Mouse (Mus musculus): ENCODE measurements around the gene Ciao1. TPM values are rescaled to one million over a fixed set of nuclear protein-coding genes. Genes with fewer than 3 reads are reported as not detected.

Gene Ciao1
- 53.9 TPM for polyA plus RNA-seq (2012; fragmentation: generic; extraction: Trizol)

DNA sequence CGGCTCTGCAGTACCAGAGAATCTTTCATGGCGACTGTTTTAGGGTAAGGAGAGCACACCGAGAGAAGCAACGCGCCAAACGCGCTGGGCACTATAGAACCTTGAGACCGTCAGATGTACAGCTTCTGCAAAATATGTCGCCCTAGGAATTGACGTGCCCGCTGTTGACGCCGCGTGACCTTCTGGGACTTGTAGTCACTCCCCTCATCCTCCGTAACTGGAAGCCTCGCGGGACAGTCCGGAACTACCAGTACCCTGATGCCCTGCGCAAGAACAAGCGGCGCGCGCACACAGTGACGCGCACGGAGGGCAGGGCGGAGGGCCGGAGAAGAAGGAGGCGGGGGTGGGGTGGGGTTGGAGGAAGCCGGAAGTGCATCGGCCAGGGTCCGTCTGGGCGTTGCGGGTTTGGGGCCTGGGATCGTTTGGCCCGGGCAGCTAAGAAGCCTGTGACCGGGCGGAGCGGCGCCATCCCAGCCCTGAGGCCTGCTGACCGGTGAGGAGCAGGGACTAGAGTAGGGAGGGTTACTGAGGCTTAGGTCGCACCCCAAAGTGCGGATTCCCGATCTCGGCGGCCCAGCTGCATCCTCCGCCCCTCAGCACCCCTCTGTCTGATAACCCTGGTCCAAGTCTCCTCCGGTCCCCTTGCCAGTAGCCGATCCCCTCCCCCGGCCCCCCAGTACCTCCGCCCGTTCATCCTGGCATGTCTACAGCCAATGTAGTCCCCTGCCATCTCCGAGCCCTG is at the start of gene Ciao1, which contains the start of gene Tmem127:
Ciao1 (minus strand) TSS at position 225 of the 742 bp plus-strand sequence.
Tmem127 (plus strand) TSS at position 317 of the 742 bp plus-strand sequence.
- peak within 1 kb of the TSS; percentile 48 for H3ac ChIP-seq (ENCODE audit: control insufficient read depth, insufficient read length)
- H3K27me3 ChIP-seq (ENCODE audit: control insufficient read depth, insufficient read depth, insufficient read length) = no peaks in the 10 kb centered on the region
- TF ChIP-seq MYOD1 (IDR thresholded peaks at IDR 0.05; ENCODE audit: control insufficient read depth in 1 of 3, insufficient read length in 2 of 3, low read depth in 2 of 3) = peak in 1 of 3 experiments; percentile 6
- no peak for TF ChIP-seq TCF12 (IDR thresholded peaks at IDR 0.05; ENCODE audit: insufficient read depth, poor library complexity, severe bottlenecking)
- no peak for TF ChIP-seq CEBPB (IDR thresholded peaks at IDR 0.05; ENCODE audit: insufficient read depth, poor library complexity, severe bottlenecking)
- peak; percentile 71 for TF ChIP-seq SRF (IDR thresholded peaks at IDR 0.05; ENCODE audit: control insufficient read depth, insufficient read length, low read depth)
- no peak for TF ChIP-seq MAX (IDR thresholded peaks at IDR 0.05; ENCODE audit: low read depth)
- peak in 1 of 3 experiments; percentile 16 for TF ChIP-seq MYOG (IDR thresholded peaks at IDR 0.05; ENCODE audit: control insufficient read depth in 1 of 3, insufficient read depth in 1 of 3, insufficient read length in 2 of 3, low read depth in 2 of 3)
- TF ChIP-seq TCF3 (IDR thresholded peaks at IDR 0.05; ENCODE audit: insufficient read length, low read depth) = no peak
- peak; percentile 77 for TF ChIP-seq POLR2A (IDR thresholded peaks at IDR 0.05; ENCODE audit: insufficient read length, low read depth)
- no peak for TF ChIP-seq REST (IDR thresholded peaks at IDR 0.05; ENCODE audit: insufficient read depth, insufficient read length)
- TF ChIP-seq E2F4 (IDR thresholded peaks at IDR 0.05; ENCODE audit: insufficient read depth) = peak; percentile 50
- TF ChIP-seq POLR2AphosphoS2 (IDR thresholded peaks at IDR 0.05; ENCODE audit: insufficient read length, low read depth) = peak; percentile 85
- TF ChIP-seq USF1 (IDR thresholded peaks at IDR 0.05; ENCODE audit: low read depth) = peak; percentile 75
- peak within 1 kb of the TSS; percentile 97 for H3K4me3 ChIP-seq
- peaks cover 6% of the 10 kb centered on the region for H3K36me3 ChIP-seq (ENCODE audit: control insufficient read depth, insufficient read depth)
- peak within 1 kb of the TSS; percentile 97 for H3K4me2 ChIP-seq (ENCODE audit: low read depth)
- peaks cover 23% of the 10 kb centered on the region for H3K79me2 ChIP-seq (ENCODE audit: control insufficient read depth, insufficient read depth)

DNA sequence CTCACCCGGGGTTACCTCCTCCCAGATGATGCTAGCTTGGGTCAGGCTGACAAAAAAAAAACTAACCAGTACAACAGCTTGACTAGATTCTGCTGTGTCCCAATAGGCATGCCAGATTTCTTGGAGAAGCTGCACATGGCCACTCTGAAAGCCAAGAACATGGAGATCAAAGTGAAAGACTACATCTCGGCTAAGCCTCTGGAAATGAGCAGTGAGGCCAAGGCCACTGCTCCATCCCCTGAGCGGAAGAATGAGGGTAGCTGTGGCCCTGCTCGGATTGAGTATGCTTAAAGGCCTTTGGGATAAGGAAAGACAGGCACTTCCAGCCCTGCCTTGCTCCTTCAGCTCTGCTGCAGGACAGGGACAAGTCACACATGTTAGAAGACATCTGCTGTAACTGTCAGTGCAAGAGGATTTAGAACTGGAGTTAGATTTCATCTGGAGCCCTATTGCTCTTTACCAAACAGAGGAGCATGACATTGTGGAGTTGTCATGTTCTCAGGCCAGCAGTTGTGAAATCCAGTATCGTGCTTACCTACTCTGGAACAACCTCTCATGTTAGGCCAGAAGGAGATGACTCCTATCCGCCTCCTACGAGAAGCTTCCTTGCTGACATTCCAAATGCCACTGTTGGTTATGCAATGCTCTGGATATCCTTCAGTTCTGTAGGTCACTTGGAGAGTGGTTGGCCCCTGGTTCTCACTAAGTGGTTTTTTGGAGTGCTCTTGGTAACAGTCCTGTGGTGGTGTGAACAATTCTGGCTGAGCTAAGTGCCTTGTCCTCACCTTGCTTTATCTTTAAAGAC is 49.6 kb upstream of the Ciao1 start:
- TF ChIP-seq POLR2AphosphoS2 (IDR thresholded peaks at IDR 0.05; ENCODE audit: insufficient read length, low read depth) = no peak
- TF ChIP-seq E2F4 (IDR thresholded peaks at IDR 0.05; ENCODE audit: insufficient read depth) = no peak
- no peak for TF ChIP-seq MAX (IDR thresholded peaks at IDR 0.05; ENCODE audit: low read depth)
- TF ChIP-seq USF1 (IDR thresholded peaks at IDR 0.05; ENCODE audit: low read depth) = no peak
- TF ChIP-seq TCF3 (IDR thresholded peaks at IDR 0.05; ENCODE audit: insufficient read length, low read depth) = no peak
- TF ChIP-seq POLR2A (IDR thresholded peaks at IDR 0.05; ENCODE audit: insufficient read length, low read depth) = no peak
- TF ChIP-seq SRF (IDR thresholded peaks at IDR 0.05; ENCODE audit: control insufficient read depth, insufficient read length, low read depth) = no peak
- TF ChIP-seq MYOD1 (IDR thresholded peaks at IDR 0.05; ENCODE audit: control insufficient read depth in 1 of 3, insufficient read length in 2 of 3, low read depth in 2 of 3) = no peak
- TF ChIP-seq TCF12 (IDR thresholded peaks at IDR 0.05; ENCODE audit: insufficient read depth, poor library complexity, severe bottlenecking) = no peak
- no peak for TF ChIP-seq CEBPB (IDR thresholded peaks at IDR 0.05; ENCODE audit: insufficient read depth, poor library complexity, severe bottlenecking)
- no peak for TF ChIP-seq REST (IDR thresholded peaks at IDR 0.05; ENCODE audit: insufficient read depth, insufficient read length)
- TF ChIP-seq MYOG (IDR thresholded peaks at IDR 0.05; ENCODE audit: control insufficient read depth in 1 of 3, insufficient read depth in 1 of 3, insufficient read length in 2 of 3, low read depth in 2 of 3) = no peak
- Histone ChIP-seq H3ac (ENCODE audit: control insufficient read depth, insufficient read length) (no peak overlapping the region), H3K79me2 (ENCODE audit: control insufficient read depth, insufficient read depth) (no peaks in the 10 kb centered on the region), H3K27me3 (ENCODE audit: control insufficient read depth, insufficient read depth, insufficient read length) (no peaks in the 10 kb centered on the region), H3K4me2 (ENCODE audit: low read depth) (no peak overlapping the region), H3K36me3 (ENCODE audit: control insufficient read depth, insufficient read depth) (peaks cover 39% of the 10 kb centered on the region), H3K4me3 (no peak overlapping the region)

DNA sequence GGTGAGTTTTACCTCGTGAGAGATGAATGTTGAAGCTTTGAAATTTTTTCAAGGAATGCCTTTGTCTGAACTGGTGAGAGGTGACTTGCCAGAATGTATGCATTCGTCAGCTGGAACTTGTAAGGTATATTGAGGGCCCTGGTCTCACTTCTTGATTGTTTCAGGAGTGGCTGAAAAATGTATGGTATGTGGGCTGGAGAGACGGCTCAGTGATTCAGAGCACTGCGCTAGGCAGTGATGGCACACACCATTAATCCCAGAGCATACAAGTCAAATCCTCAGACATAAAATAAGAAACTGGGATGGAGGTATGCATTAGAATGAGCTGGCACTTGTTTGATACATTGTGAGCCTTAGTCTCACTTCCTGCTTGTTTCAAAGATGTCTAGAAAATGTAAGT is 44.6 kb upstream of the Ciao1 start:
- Histone ChIP-seq H3ac (ENCODE audit: control insufficient read depth, insufficient read length) (no peak overlapping the region), H3K27me3 (ENCODE audit: control insufficient read depth, insufficient read depth, insufficient read length) (no peaks in the 10 kb centered on the region), H3K36me3 (ENCODE audit: control insufficient read depth, insufficient read depth) (peaks cover 30% of the 10 kb centered on the region), H3K4me3 (no peak overlapping the region), H3K4me2 (ENCODE audit: low read depth) (no peak overlapping the region), H3K79me2 (ENCODE audit: control insufficient read depth, insufficient read depth) (no peaks in the 10 kb centered on the region)
- TF ChIP-seq TCF12 (IDR thresholded peaks at IDR 0.05; ENCODE audit: insufficient read depth, poor library complexity, severe bottlenecking) (no peak), SRF (IDR thresholded peaks at IDR 0.05; ENCODE audit: control insufficient read depth, insufficient read length, low read depth) (no peak), POLR2AphosphoS2 (IDR thresholded peaks at IDR 0.05; ENCODE audit: insufficient read length, low read depth) (no peak), MYOD1 (IDR thresholded peaks at IDR 0.05; ENCODE audit: control insufficient read depth in 1 of 3, insufficient read length in 2 of 3, low read depth in 2 of 3) (no peak), USF1 (IDR thresholded peaks at IDR 0.05; ENCODE audit: low read depth) (no peak), MYOG (IDR thresholded peaks at IDR 0.05; ENCODE audit: control insufficient read depth in 1 of 3, insufficient read depth in 1 of 3, insufficient read length in 2 of 3, low read depth in 2 of 3) (no peak)

DNA sequence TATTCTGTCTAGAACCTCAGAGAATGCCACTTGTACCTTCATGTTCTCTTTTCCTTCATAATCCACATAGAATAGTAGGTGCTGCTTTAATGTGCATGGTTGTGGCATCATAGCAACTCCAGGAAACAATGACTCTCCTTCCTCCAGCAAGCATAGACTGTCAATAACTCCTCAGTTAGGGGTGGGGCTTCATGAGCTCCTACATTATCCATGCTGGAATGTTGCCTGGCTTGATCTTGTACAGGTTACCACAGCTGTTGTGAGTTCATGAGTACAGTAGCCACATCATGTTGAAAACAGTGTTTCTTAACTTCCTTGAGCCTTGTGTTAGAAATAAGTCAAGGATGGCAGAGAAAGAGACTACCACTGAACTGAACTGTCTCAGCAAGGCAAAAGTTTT is 30.5 kb upstream of the Ciao1 start:
- TF ChIP-seq USF1 (IDR thresholded peaks at IDR 0.05; ENCODE audit: low read depth) = no peak
- TF ChIP-seq TCF12 (IDR thresholded peaks at IDR 0.05; ENCODE audit: insufficient read depth, poor library complexity, severe bottlenecking) = no peak
- TF ChIP-seq E2F4 (IDR thresholded peaks at IDR 0.05; ENCODE audit: insufficient read depth) = no peak
- TF ChIP-seq POLR2A (IDR thresholded peaks at IDR 0.05; ENCODE audit: insufficient read length, low read depth) = no peak
- no peak for TF ChIP-seq TCF3 (IDR thresholded peaks at IDR 0.05; ENCODE audit: insufficient read length, low read depth)
- no peak for TF ChIP-seq REST (IDR thresholded peaks at IDR 0.05; ENCODE audit: insufficient read depth, insufficient read length)
- no peak for TF ChIP-seq CEBPB (IDR thresholded peaks at IDR 0.05; ENCODE audit: insufficient read depth, poor library complexity, severe bottlenecking)
- TF ChIP-seq POLR2AphosphoS2 (IDR thresholded peaks at IDR 0.05; ENCODE audit: insufficient read length, low read depth) = no peak
- no peak for TF ChIP-seq SRF (IDR thresholded peaks at IDR 0.05; ENCODE audit: control insufficient read depth, insufficient read length, low read depth)
- TF ChIP-seq MYOD1 (IDR thresholded peaks at IDR 0.05; ENCODE audit: control insufficient read depth in 1 of 3, insufficient read length in 2 of 3, low read depth in 2 of 3) = no peak
- TF ChIP-seq MYOG (IDR thresholded peaks at IDR 0.05; ENCODE audit: control insufficient read depth in 1 of 3, insufficient read depth in 1 of 3, insufficient read length in 2 of 3, low read depth in 2 of 3) = no peak
- TF ChIP-seq MAX (IDR thresholded peaks at IDR 0.05; ENCODE audit: low read depth) = no peak

More for the DNA sequence above, 30.5 kb upstream of the Ciao1 start:
- Histone ChIP-seq H3K27me3 (ENCODE audit: control insufficient read depth, insufficient read depth, insufficient read length) (no peaks in the 10 kb centered on the region), H3K4me2 (ENCODE audit: low read depth) (no peak overlapping the region), H3ac (ENCODE audit: control insufficient read depth, insufficient read length) (no peak overlapping the region), H3K4me3 (no peak overlapping the region), H3K36me3 (ENCODE audit: control insufficient read depth, insufficient read depth) (no peaks in the 10 kb centered on the region), H3K79me2 (ENCODE audit: control insufficient read depth, insufficient read depth) (peaks cover 89% of the 10 kb centered on the region)
